Mouse (Mus musculus) limb, embryonic 10.5 days (tissue): Measurements from ENCODE around the gene Gtpbp4. TPM values are rescaled to one million over a fixed set of nuclear protein-coding genes. Genes with fewer than 3 reads are reported as not detected.

Experiments used
- microRNA-seq: library from miRNA; unstranded; fragments of <30 nt; microRNA quantifications from one replicate; pipeline ENCODE4, GENCODE M21; 2017
- polyA plus RNA-seq: library from polyadenylated mRNA; unstranded; fragments of >200 nt; fragmentation: Nextera tagmentation; extraction: Ambion mirVana; gene quantifications from 2 replicates; pipeline ENCODE4 v1.2.1, GENCODE M21; 2016

Gtpbp4 gene
- polyA plus RNA-seq, 1 experiment from 2014 or later: 117 TPM

Small RNAs within 50 kb of the gene (microRNA-seq; reads per million reads assigned to microRNA genes)
- not detected for gene Gm22750

Other genes starting within 250 kb of the Gtpbp4 start
- gene Wdr37, start 124.2 kb downstream of the Gtpbp4 start, polyA plus RNA-seq: 21.0 and 25.3 TPM in 2 replicates
- 112 and 115 TPM in 2 replicates for gene Idi1, start 110.6 kb downstream of the Gtpbp4 start, polyA plus RNA-seq
- not detected in 2 replicates for gene Gm9745, start 47.9 kb downstream of the Gtpbp4 start, polyA plus RNA-seq
- gene Idi2, start 43.2 kb downstream of the Gtpbp4 start, polyA plus RNA-seq: not detected in 2 replicates
- 28.9 and 31.0 TPM in 2 replicates for gene Larp4b, start 97.8 kb upstream of the Gtpbp4 start, polyA plus RNA-seq